Mouse (Mus musculus): Measurements from ENCODE around the gene Olfr180. TPM values are rescaled to one million over a fixed set of nuclear protein-coding genes. Genes with fewer than 3 reads are reported as not detected.

Olfr180 gene
- total RNA-seq (2015) (not detected in 2 replicates), total RNA-seq (2017) (not detected in 2 replicates)

GRCm38 (mm10) chr16:58929292-58929691 is at the start of gene Olfr180:
TSS of gene Olfr180 (minus strand) at chr16:58929392.
- ATAC-seq (replicated peaks; ENCODE audit: poor library complexity) = no peak

- ATAC-seq (replicated peaks; ENCODE audit: poor library complexity) = no peak
Observed at GRCm38 (mm10) chr16:58928655-58929054, 537 bp downstream of the Olfr180 start, which contains the start of gene Olfr181. TSS of gene Olfr181 (minus strand) at chr16:58928755.

- no peak for ATAC-seq (replicated peaks; ENCODE audit: poor library complexity)
Observed at GRCm38 (mm10) chr16:58891963-58892362, 37.2 kb downstream of the Olfr180 start, which contains the start of gene Olfr178. TSS of gene Olfr178 (minus strand) at chr16:58892063.

GRCm38 (mm10) chr16:58884416-58884815 is 44.8 kb downstream of the Olfr180 start:
- ATAC-seq (replicated peaks; ENCODE audit: poor library complexity) = no peak

GRCm38 (mm10) chr16:58874668-58875067 is 54.5 kb downstream of the Olfr180 start, which contains the start of gene Olfr177:
TSS of gene Olfr177 (minus strand) at chr16:58874768.
- ATAC-seq (replicated peaks; ENCODE audit: poor library complexity) = no peak

Other genes starting within 250 kb of the Olfr180 start
- gene Gpr15, start 210.3 kb downstream of the Olfr180 start, total RNA-seq (2015) = 0.86 and 1.1 TPM in 2 replicates
- 0.78 and 2.0 TPM in 2 replicates for gene Gpr15, start 210.3 kb downstream of the Olfr180 start, total RNA-seq (2017)
- gene Cldnd1, start 201.5 kb downstream of the Olfr180 start, total RNA-seq (2015) = 41.5 and 62.0 TPM in 2 replicates
- gene Cldnd1, start 201.5 kb downstream of the Olfr180 start, total RNA-seq (2017) = 14.3 and 17.6 TPM in 2 replicates
- not detected in 2 replicates for gene Olfr172, start 166.2 kb downstream of the Olfr180 start, total RNA-seq (2015)
- gene Olfr172, start 166.2 kb downstream of the Olfr180 start, total RNA-seq (2017) = not detected in 2 replicates
- gene Olfr173, start 129.1 kb downstream of the Olfr180 start, total RNA-seq (2015) = not detected in 2 replicates
- gene Olfr173, start 129.1 kb downstream of the Olfr180 start, total RNA-seq (2017) = not detected in 2 replicates
- gene Olfr175-ps1, start 102.6 kb downstream of the Olfr180 start, total RNA-seq (2015) = not detected in 2 replicates
- gene Olfr175-ps1, start 102.6 kb downstream of the Olfr180 start, total RNA-seq (2017) = not detected in 2 replicates
- not detected in 2 replicates for gene Olfr177, start 54.6 kb downstream of the Olfr180 start, total RNA-seq (2015)
- gene Olfr177, start 54.6 kb downstream of the Olfr180 start, total RNA-seq (2017) = not detected in 2 replicates
- gene Olfr178, start 37.3 kb downstream of the Olfr180 start, total RNA-seq (2015) = not detected in 2 replicates
- not detected in 2 replicates for gene Olfr178, start 37.3 kb downstream of the Olfr180 start, total RNA-seq (2017)
- gene Olfr181, start 637 bp downstream of the Olfr180 start, total RNA-seq (2015) = not detected in 2 replicates
- not detected in 2 replicates for gene Olfr181, start 637 bp downstream of the Olfr180 start, total RNA-seq (2017)
- gene Olfr183, start 66.0 kb upstream of the Olfr180 start, total RNA-seq (2015) = not detected in 2 replicates
- gene Olfr183, start 66.0 kb upstream of the Olfr180 start, total RNA-seq (2017) = not detected in 2 replicates
- not detected in 2 replicates for gene Olfr186, start 100.9 kb upstream of the Olfr180 start, total RNA-seq (2015)
- not detected in 2 replicates for gene Olfr186, start 100.9 kb upstream of the Olfr180 start, total RNA-seq (2017)
- not detected in 2 replicates for gene Olfr187, start 110.4 kb upstream of the Olfr180 start, total RNA-seq (2015)
- gene Olfr187, start 110.4 kb upstream of the Olfr180 start, total RNA-seq (2017) = not detected in 2 replicates
- gene Olfr190, start 148.6 kb upstream of the Olfr180 start, total RNA-seq (2015) = not detected in 2 replicates
- gene Olfr190, start 148.6 kb upstream of the Olfr180 start, total RNA-seq (2017) = not detected in 2 replicates
- gene Olfr191, start 160.4 kb upstream of the Olfr180 start, total RNA-seq (2015) = not detected in 2 replicates
- not detected in 2 replicates for gene Olfr191, start 160.4 kb upstream of the Olfr180 start, total RNA-seq (2017)
- not detected in 2 replicates for gene Olfr193, start 182.5 kb upstream of the Olfr180 start, total RNA-seq (2015)
- not detected in 2 replicates for gene Olfr193, start 182.5 kb upstream of the Olfr180 start, total RNA-seq (2017)
- not detected in 2 replicates for gene Olfr194, start 191.7 kb upstream of the Olfr180 start, total RNA-seq (2015)
- not detected in 2 replicates for gene Olfr194, start 191.7 kb upstream of the Olfr180 start, total RNA-seq (2017)
- gene Olfr195, start 217.7 kb upstream of the Olfr180 start, total RNA-seq (2015) = not detected in 2 replicates
- gene Olfr195, start 217.7 kb upstream of the Olfr180 start, total RNA-seq (2017) = not detected in 2 replicates
- not detected in 2 replicates for gene Olfr196, start 241.1 kb upstream of the Olfr180 start, total RNA-seq (2015)
- not detected in 2 replicates for gene Olfr196, start 241.1 kb upstream of the Olfr180 start, total RNA-seq (2017)